Mouse (Mus musculus) lung, adult 2 months (tissue): ENCODE measurements around the gene Acsm5. TPM values are rescaled to one million over a fixed set of nuclear protein-coding genes. Genes with fewer than 3 reads are reported as not detected.

Source experiments
- DNase-seq: peaks from one replicate; pipeline ENCODE4 v3.0.0; 2022
- H3K4me1 ChIP-seq: fragments of 200-500 bp; 2 replicates; pipeline ENCODE4 v1.6.1; 2011; ENCODE audit warnings: low read length; ENCODE audit not compliant: control insufficient read depth, insufficient read depth
- H3K4me3 ChIP-seq: fragments of 200-500 bp; replicated peaks from 2 replicates; pipeline ENCODE3; 2011; ENCODE audit warnings: low read depth, mild to moderate bottlenecking, control low read depth, low read length; ENCODE audit errors: extremely low read depth
- CTCF ChIP-seq: fragments of 200-500 bp; IDR thresholded peaks from 2 replicates; pipeline ENCODE4 v1.5.1; 2011; ENCODE audit warnings: mild to moderate bottlenecking, low read length, control low read depth; ENCODE audit not compliant: insufficient read depth
- POLR2A ChIP-seq: fragments of 200-500 bp; IDR thresholded peaks from 2 replicates; pipeline ENCODE4 v1.6.1; 2011; ENCODE audit warnings: low read depth, mild to moderate bottlenecking, control low read depth, low read length, borderline replicate concordance; ENCODE audit errors: extremely low read depth
- WGBS: fragments of 180-500 bp; shearing (Covaris S2); methylation state at CpG from one replicate; pipeline ENCODE4 v1.1.7; 2018; 5-methylcytosine and 5-hydroxymethylcytosine counted together
- polyA plus RNA-seq: library from polyadenylated mRNA; depleted of rRNA; stranded (reverse); fragments of >200 nt; gene quantifications from 2 replicates; pipeline ENCODE4 v1.2.3, GENCODE M21; 2012

The Acsm5 gene
- polyA plus RNA-seq, 1 experiment: 0.51 TPM

DNA sequence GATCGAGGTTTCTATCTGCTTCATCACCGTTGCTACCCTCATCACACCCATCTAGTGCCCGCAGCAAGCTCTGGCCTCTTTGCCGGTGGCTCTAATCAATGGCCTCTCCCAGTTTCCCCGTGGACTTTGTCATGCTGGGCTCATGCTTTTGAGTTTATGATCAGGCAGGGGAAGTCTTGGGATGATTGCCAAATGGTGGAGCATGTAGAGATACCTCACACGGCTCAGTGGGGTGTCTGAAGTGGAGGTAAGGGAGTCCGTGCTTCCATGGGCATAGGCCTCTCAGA lies 3.0 kb upstream of the Acsm5 start:
- DNase-seq: no peak
- TF ChIP-seq POLR2A (no peak), CTCF (no peak)
- Histone ChIP-seq H3K4me3 (no peak overlapping the region), H3K4me1 (no peaks in the 10 kb centered on the region)
- WGBS: 71% methylated on average over 7 of the region's 7 CpGs

DNA sequence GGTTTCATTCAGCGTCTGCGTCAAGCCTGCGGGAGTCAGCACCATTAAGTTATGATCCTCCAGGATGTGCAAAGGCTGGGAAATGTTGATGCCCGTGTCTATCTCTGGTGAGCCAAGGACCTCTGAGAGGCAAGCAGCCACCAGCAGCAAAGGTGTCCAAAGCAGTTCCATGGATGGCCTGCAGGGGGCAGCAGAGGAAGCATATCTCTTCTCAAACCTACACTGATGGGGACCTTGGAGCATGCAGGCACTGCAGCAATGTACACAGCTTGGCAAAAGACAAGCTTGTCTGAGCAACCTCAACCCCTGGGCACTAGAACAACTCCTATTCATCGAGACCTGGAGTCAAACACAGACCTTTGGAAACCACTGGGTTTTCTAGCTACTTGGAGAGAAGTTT lies 391 bp downstream of the Acsm5 start:
- TF ChIP-seq POLR2A (no peak), CTCF (peak; percentile 72)
- 45% methylated on average over 5 of the region's 5 CpGs for WGBS
- no peak overlapping the region for H3K4me3 ChIP-seq
- DNase-seq: peak; percentile 62
- H3K4me1 ChIP-seq: no peaks in the 10 kb centered on the region

DNA sequence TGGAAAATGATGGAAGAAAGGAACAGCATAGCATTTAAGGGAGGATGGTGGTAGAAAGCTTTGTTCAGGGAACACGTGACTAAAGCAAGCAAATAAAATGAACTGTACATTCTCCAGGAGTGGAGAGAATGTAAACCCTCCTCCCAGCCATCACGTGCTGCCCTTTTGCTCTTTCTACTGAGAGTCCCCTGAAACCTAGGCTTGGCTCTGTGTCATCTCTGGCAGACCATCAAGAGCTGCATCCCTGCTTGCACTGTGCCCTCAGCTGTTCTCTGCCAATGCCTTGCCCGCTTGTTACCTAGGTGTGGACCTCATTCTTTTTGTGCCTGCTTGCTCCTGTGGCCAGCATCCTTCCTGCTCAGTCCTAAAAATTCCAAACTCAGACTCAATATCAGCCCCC lies 2.6 kb downstream of the Acsm5 start:
- DNase-seq: no peak
- H3K4me3 ChIP-seq: no peak overlapping the region
- no peaks in the 10 kb centered on the region for H3K4me1 ChIP-seq
- 65% methylated on average over 3 of the region's 3 CpGs for WGBS
- TF ChIP-seq CTCF (no peak), POLR2A (no peak)

DNA sequence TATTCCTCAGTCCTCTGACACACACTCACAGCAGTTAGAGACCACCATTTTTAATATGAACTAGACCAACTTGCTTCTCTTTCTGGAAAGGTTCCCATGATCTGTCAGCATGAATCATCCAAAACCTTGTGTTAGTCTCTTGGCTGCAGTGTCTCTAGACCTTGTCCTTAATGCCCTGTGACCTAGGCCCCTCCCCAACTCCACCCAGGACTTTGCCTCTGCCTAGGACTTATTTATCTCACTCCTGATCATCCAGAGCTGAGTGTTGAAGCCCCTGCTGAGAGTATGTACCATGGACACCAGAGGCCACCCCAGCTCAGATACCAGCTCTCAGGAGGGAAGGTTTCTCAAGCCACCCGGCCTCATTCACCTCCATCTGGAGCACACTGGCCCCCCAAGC lies 3.1 kb downstream of the Acsm5 start:
- no peak for DNase-seq
- no peak overlapping the region for H3K4me3 ChIP-seq
- WGBS: 65% methylated on average over 1 of the region's 1 CpGs
- H3K4me1 ChIP-seq: no peaks in the 10 kb centered on the region
- TF ChIP-seq POLR2A: no peak
- no peak for TF ChIP-seq CTCF

DNA sequence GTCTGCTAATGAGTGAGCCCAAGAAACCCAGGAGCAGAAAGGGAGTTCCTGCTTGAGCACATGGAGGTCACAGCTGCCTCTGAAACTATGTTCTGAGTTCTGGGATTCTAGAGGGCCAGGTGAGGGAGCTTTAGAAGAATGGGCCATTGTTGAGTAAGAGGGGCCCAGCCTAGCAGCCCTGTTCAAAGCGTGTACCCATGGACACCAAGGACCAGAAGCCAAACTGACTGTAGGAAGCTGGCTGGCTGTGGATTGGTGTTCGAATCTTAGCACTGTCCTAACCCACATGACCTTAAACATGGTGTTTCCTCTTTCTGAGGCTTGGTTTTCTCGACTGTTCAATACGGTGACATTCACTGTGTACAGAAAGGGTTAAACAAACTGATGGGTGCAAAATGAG lies 4.1 kb downstream of the Acsm5 start, which contains the start of gene Pdilt:
TSS of gene Pdilt (minus strand) at position 101 of the 400 bp plus-strand sequence.
- no peak for DNase-seq
- 57% methylated on average over 4 of the region's 4 CpGs for WGBS
- TF ChIP-seq POLR2A: no peak
- no peak for TF ChIP-seq CTCF

DNA sequence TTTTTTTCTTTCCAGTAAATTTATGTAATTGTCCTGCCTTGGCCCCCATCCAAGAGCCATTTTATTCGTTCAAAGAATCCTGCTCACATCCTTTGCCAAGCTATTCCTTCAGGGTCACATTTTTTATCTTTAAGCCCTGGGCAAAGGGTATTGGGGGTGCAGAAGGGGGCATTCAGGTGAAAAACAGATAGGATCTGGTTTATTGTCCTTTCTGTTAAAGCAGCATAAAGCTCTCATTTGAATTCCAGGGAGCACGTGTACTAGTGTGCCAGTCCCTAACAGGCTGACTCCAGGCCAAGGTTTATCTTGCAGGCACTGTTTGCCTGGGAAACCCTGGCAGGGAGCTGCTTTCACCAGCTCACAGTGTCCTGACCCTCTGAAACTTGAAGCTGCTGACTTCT lies 6.6 kb downstream of the Acsm5 start:
- Histone ChIP-seq H3K4me3 (no peak overlapping the region), H3K4me1 (no peaks in the 10 kb centered on the region)
- TF ChIP-seq CTCF (no peak), POLR2A (no peak)
- no peak for DNase-seq
- 26% methylated on average over 2 of the region's 2 CpGs for WGBS

More for the DNA sequence above, 4.1 kb downstream of the Acsm5 start, which contains the start of gene Pdilt:
- Histone ChIP-seq H3K4me1 (no peaks in the 10 kb centered on the region), H3K4me3 (no peak within 1 kb of the TSS)

DNA sequence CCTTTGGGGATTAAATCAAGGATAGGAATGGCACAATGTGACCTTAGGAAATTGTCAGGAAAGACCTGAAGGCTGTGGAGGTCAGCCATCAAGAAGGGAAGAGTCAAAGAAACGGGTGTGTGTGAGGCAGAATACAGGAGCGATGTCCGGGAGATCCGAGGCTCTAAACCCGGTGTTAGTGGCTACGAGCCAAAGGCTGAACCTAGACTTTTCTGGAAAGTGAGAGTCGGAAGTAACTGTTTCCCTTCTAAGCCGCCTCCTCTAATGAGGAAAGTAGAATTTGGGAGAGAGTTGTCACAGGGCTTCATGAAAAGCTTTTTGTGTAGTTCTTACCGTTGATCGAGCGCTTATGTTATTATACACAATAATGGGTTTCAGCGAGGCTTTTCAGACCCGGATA lies 7.2 kb downstream of the Acsm5 start:
- H3K4me3 ChIP-seq: no peak overlapping the region
- DNase-seq: no peak

DNA sequence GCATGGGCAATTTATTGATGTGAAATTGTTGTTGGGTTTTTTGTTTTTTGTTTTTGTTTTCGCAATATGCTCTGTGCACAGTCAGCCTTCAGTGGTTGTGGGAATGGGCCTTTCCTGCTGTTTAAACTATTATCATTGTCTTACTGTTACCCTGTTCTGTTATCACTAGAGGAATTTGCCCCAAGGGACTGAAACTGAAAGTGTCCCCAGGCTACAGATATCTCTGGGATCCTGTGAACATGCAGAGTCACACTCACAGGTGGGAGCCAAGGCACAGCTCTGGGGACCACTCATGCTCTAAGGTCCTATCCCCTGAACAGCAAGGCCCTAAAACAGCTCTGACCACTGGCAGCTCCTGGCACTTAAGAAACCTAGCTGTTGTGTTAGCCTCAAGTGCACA lies 7.9 kb downstream of the Acsm5 start:
- TF ChIP-seq CTCF (no peak), POLR2A (no peak)
- 94% methylated on average over 1 of the region's 1 CpGs for WGBS
- no peak for DNase-seq
- no peak overlapping the region for H3K4me3 ChIP-seq
- no peaks in the 10 kb centered on the region for H3K4me1 ChIP-seq

More for the DNA sequence above, 7.2 kb downstream of the Acsm5 start:
- TF ChIP-seq CTCF: no peak
- TF ChIP-seq POLR2A: no peak
- no peaks in the 10 kb centered on the region for H3K4me1 ChIP-seq
- WGBS: 74% methylated on average over 13 of the region's 13 CpGs

DNA sequence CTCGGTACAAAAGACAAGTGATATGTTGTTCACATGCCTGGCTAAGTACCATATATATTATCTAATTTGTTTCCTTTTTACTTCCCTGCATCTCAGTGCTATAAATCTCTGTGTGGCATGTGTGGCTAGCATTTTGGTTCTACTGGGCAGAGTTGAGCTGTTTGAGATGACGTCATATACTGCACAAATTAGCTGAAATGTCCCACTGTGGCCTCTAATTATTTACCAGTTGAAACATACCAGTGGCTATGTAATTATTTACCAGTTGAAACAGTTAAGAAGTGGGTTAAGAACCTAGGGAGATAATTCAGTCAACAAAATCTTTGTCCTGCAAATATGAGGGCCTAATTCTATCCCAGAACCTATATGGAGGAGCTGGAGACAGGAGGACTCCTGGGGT lies 8.3 kb downstream of the Acsm5 start:
- no peak for DNase-seq
- H3K4me1 ChIP-seq: no peaks in the 10 kb centered on the region
- 70% methylated on average over 2 of the region's 2 CpGs for WGBS
- TF ChIP-seq POLR2A (no peak), CTCF (no peak)
- H3K4me3 ChIP-seq: no peak overlapping the region

DNA sequence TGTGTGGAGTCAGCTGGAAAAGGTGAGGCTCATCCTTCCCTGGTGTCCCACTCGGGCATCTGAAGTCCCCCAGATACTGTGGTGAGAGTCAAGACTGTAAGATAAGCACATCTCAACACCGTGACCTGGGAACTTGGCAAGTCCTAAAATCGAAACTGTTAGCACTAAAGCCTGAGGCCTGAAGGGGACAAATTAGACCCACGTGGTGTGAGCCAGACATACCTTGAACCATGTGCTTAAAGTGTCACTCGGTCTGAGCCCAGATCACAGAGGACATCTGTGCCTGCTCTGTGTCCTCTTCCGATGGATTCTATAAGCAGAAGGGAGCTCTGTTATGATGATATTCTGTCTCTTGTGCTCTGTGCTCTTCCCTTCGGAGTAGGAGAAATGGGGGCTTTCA lies 9.4 kb downstream of the Acsm5 start:
- 62% methylated on average over 7 of the region's 7 CpGs for WGBS
- Histone ChIP-seq H3K4me1 (no peaks in the 10 kb centered on the region), H3K4me3 (no peak overlapping the region)
- no peak for DNase-seq
- no peak for TF ChIP-seq POLR2A
- TF ChIP-seq CTCF: no peak

DNA sequence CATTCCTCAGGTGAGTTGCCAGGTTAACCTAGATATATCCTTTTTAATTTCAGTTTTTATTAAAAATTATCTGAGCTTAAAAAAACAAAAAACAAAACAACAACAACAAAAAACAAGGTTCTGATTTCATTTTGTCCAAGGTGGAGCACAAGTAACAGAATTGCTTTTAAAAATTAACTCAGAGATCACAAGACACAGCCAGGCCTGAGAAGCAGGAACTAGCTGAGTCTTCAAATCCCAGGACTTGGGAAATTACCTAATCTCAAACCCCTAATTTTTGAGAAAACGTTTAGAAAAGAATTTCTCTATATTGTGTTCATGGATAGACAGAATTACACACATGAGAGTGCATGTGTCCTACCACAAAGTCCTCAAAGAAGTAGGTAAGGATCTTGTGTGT lies 13.7 kb downstream of the Acsm5 start:
- 46% methylated on average over 1 of the region's 1 CpGs for WGBS
- Histone ChIP-seq H3K4me3 (no peak overlapping the region), H3K4me1 (no peaks in the 10 kb centered on the region)
- DNase-seq: no peak
- no peak for TF ChIP-seq POLR2A
- TF ChIP-seq CTCF: no peak

DNA sequence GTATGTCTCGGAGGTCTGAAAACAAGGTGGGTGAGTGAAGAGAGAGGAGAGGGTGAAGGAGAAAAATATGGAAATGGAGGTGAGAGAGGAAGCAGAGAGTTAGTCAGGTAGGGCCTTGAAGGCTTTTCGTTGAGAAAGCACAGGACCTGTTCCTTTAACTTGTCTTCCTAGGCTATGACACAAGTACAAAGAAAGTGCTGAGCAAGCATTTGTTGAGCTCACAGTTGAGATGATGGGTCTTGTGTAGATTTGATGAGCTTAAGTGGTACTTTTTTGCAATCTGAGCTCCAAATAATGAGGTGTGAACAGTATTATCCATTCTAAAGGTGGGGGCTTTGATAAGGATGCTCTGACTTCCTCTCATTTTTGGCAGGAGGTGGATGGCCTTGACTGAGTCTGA lies 15.1 kb downstream of the Acsm5 start:
- Histone ChIP-seq H3K4me1 (no peaks in the 10 kb centered on the region), H3K4me3 (no peak overlapping the region)
- 59% methylated on average over 2 of the region's 2 CpGs for WGBS
- TF ChIP-seq CTCF: no peak
- TF ChIP-seq POLR2A: no peak
- no peak for DNase-seq
